ENCODE assay signal across 10 mouse cellular contexts in genomic region chr1:136948127-136948422, GRCm38 (mm10). TPM values are rescaled to one million over a fixed set of nuclear protein-coding genes. Genes with fewer than 3 reads are reported as not detected.
DNase-seq lines count a peak whose midpoint lies in the region; ATAC-seq lines count a peak whose summit lies in the region.
"Had no signal": no experiment of that assay in that cellular context is flagged by ENCODE, and none has a peak within 500 bp of the region (broad histone marks: within the 10 kb centered on the region; RNA-seq: fewer than 3 reads in every experiment).

No protein-coding gene starts in this region.

- H3K4me1 ChIP-seq in kidney, embryonic 14.5 days (ENCODE audit: control insufficient read depth, insufficient read depth, low read length), result peaks cover 16% of the 10 kb centered on the region
- H3K4me1 ChIP-seq in embryonic facial prominence, embryonic 14.5 days (ENCODE audit: control insufficient read depth, insufficient read depth, low read length), result peaks cover 24% of the 10 kb centered on the region
- H3K4me1 ChIP-seq in intestine, embryonic 14.5 days (replicated peaks; ENCODE audit: control insufficient read depth, insufficient read depth, low read length), result peaks cover 6% of the 10 kb centered on the region; the same call in 1 of the 2 replicates
- H3K4me1 ChIP-seq in midbrain, embryonic 16.5 days (ENCODE audit: control insufficient read depth, insufficient read depth, low read length), result peaks cover 27% of the 10 kb centered on the region

- 0 out of 2 replicates have a peak overlapping the region, but pooled peaks have one; percentile 45 for H3K9ac ChIP-seq in kidney, embryonic 14.5 days (ENCODE audit: low read depth, low read length)
- H3K9ac ChIP-seq in embryonic facial prominence, embryonic 14.5 days (ENCODE audit: low read depth, low read length), result peak overlapping the region; percentile 60; the same call in 1 of the 2 replicates
- H3K9ac ChIP-seq in intestine, embryonic 14.5 days (ENCODE audit: low read length), result peak overlapping the region; percentile 47
- no peak overlapping the region; the same call in 1 of the 2 replicates for H3K9ac ChIP-seq in midbrain, embryonic 16.5 days (ENCODE audit: low read depth, low read length)

- no peaks in the 10 kb centered on the region for H3K9me3 ChIP-seq in kidney, embryonic 14.5 days (ENCODE audit: control insufficient read depth, low read length)
- H3K9me3 ChIP-seq in embryonic facial prominence, embryonic 14.5 days (ENCODE audit: control insufficient read depth, low read length), result no peaks in the 10 kb centered on the region
- no peaks in the 10 kb centered on the region for H3K9me3 ChIP-seq in intestine, embryonic 14.5 days (ENCODE audit: control insufficient read depth, low read length)
- no peaks in the 10 kb centered on the region for H3K9me3 ChIP-seq in midbrain, embryonic 16.5 days (replicated peaks; ENCODE audit: control insufficient read depth, low read length, poor library complexity, severe bottlenecking)

- H3K4me3 ChIP-seq in kidney, embryonic 14.5 days (ENCODE audit: low read length), result peak overlapping the region; percentile 44
- peak overlapping the region; percentile 54 for H3K4me3 ChIP-seq in embryonic facial prominence, embryonic 14.5 days (ENCODE audit: low read depth, low read length)
- peak overlapping the region; percentile 43 for H3K4me3 ChIP-seq in intestine, embryonic 14.5 days (ENCODE audit: low read depth, low read length)
- H3K4me3 ChIP-seq in midbrain, embryonic 16.5 days (ENCODE audit: low read depth, low read length), result peak overlapping the region; percentile 46

- H3K27ac ChIP-seq in kidney, embryonic 14.5 days (ENCODE audit: low read depth, low read length), result no peak overlapping the region
- no peak overlapping the region for H3K27ac ChIP-seq in embryonic facial prominence, embryonic 14.5 days (replicated peaks; ENCODE audit: low read depth, low read length)
- H3K27ac ChIP-seq in intestine, embryonic 14.5 days (ENCODE audit: low read depth), result peak overlapping the region; percentile 3; the same call in 1 of the 2 replicates
- no peak overlapping the region for H3K27ac ChIP-seq in midbrain, embryonic 16.5 days (ENCODE audit: low read length)

- H3K36me3 ChIP-seq in kidney, embryonic 14.5 days (ENCODE audit: control insufficient read depth, insufficient read depth, low read length), result no peaks in the 10 kb centered on the region
- H3K36me3 ChIP-seq in embryonic facial prominence, embryonic 14.5 days (ENCODE audit: control insufficient read depth, insufficient read depth, low read length), result no peaks in the 10 kb centered on the region
- H3K36me3 ChIP-seq in intestine, embryonic 14.5 days (ENCODE audit: control insufficient read depth, insufficient read depth, low read length), result no peaks in the 10 kb centered on the region
- no peaks in the 10 kb centered on the region for H3K36me3 ChIP-seq in midbrain, embryonic 16.5 days (ENCODE audit: control insufficient read depth, insufficient read depth, low read length)

- peak overlapping the region; percentile 74 for H3K4me2 ChIP-seq in kidney, embryonic 14.5 days (replicated peaks; ENCODE audit: low read depth, low read length)
- H3K4me2 ChIP-seq in embryonic facial prominence, embryonic 14.5 days (ENCODE audit: low read depth, low read length), result peak overlapping the region; percentile 94
- H3K4me2 ChIP-seq in intestine, embryonic 14.5 days (ENCODE audit: low read length), result peak overlapping the region; percentile 73
- peak overlapping the region; percentile 93 for H3K4me2 ChIP-seq in midbrain, embryonic 16.5 days (ENCODE audit: low read length)

- peaks cover 84% of the 10 kb centered on the region for H3K27me3 ChIP-seq in kidney, embryonic 14.5 days (ENCODE audit: control insufficient read depth, insufficient read depth, low read length)
- peaks cover 98% of the 10 kb centered on the region for H3K27me3 ChIP-seq in embryonic facial prominence, embryonic 14.5 days (replicated peaks; ENCODE audit: control insufficient read depth, insufficient read depth, low read length)
- peaks cover 83% of the 10 kb centered on the region for H3K27me3 ChIP-seq in intestine, embryonic 14.5 days (replicated peaks; ENCODE audit: control insufficient read depth, insufficient read depth, low read length)
- peaks cover 52% of the 10 kb centered on the region for H3K27me3 ChIP-seq in midbrain, embryonic 16.5 days (ENCODE audit: control insufficient read depth, insufficient read depth, low read depth, low read length)

- WGBS in kidney, embryonic 14.5 days, result 1% methylated on average over 7 of the region's 7 CpGs
- 0% methylated on average over 7 of the region's 7 CpGs for WGBS in embryonic facial prominence, embryonic 14.5 days
- 1% methylated on average over 7 of the region's 7 CpGs for WGBS in intestine, embryonic 14.5 days
- 2% methylated on average over 7 of the region's 7 CpGs for WGBS in midbrain, embryonic 16.5 days

- no peak for DNase-seq in kidney, postnatal 25 days
- DNase-seq in embryonic facial prominence, embryonic 14.5 days (ENCODE audit: low spot score), result no peak
- no peak for DNase-seq in intestine, embryonic 14.5 days (ENCODE audit: low spot score)
- no peak for DNase-seq in gastrocnemius, postnatal 14 days
- no peak for DNase-seq in adrenal gland, adult 18-20 months (ENCODE audit: low spot score in 2 of 2)
- DNase-seq: cerebellum, adult 8-10 months; kidney, adult 11 months had no signal

- intact Hi-C loops in gastrocnemius, postnatal 14 days (cut with DNase I; ENCODE audit: low total_unique reads), result no loop called here

- ATAC-seq in kidney, embryonic 14.5 days (ENCODE audit: low FRiP score, low TSS enrichment), result no peak
- ATAC-seq in embryonic facial prominence, embryonic 14.5 days (ENCODE audit: low read depth), result no peak
- no peak for ATAC-seq in intestine, embryonic 14.5 days (replicated peaks; ENCODE audit: low FRiP score, low TSS enrichment, low read depth)
- ATAC-seq in midbrain, embryonic 16.5 days, result no peak
- no peak for ATAC-seq in megakaryocyte-erythroid progenitor cell, adult 5-6 weeks (replicated peaks; ENCODE audit: low FRiP score, low TSS enrichment, poor library complexity, severe bottlenecking)

RNA-seq across cellular contexts. Expression of gene Nr5a2, which starts 12.2 kb away (rescaled TPM):
- 0.10 and 0.46 TPM in 2 replicates for polyA plus RNA-seq in kidney, embryonic 14.5 days (2014; fragmentation: Nextera tagmentation; extraction: Ambion mirVana)
- 1.1 and 1.3 TPM in 2 replicates for polyA plus RNA-seq in embryonic facial prominence, embryonic 14.5 days (2014; fragmentation: Nextera tagmentation; extraction: Ambion mirVana)
- 7.3 and 10.0 TPM in 2 replicates for polyA plus RNA-seq in intestine, embryonic 14.5 days (2014; fragmentation: Nextera tagmentation; extraction: Ambion mirVana)
- polyA plus RNA-seq in midbrain, embryonic 16.5 days (2015; fragmentation: Nextera tagmentation; extraction: Ambion mirVana), result 0.68 and 1.2 TPM in 2 replicates
- total RNA-seq in gastrocnemius, postnatal 14 days (2021), result 1 to 10 TPM; 1.6 to 2.6 TPM
- total RNA-seq in megakaryocyte-erythroid progenitor cell, adult 5-6 weeks (2014; fragmentation: Nextera tagmentation), result not detected in 2 replicates
- total RNA-seq in megakaryocyte-erythroid progenitor cell, adult 5-6 weeks (2017), result not detected in 2 replicates
- 1 to 10 TPM; 1.2 to 1.3 TPM for total RNA-seq in adrenal gland, adult 18-20 months (2021)
